Mouse (Mus musculus): ENCODE data around the gene Gpr161. TPM values are rescaled to one million over a fixed set of nuclear protein-coding genes. Genes with fewer than 3 reads are reported as not detected.
A peak's percentile ranks its signal among the peaks of the same experiment; 100 is the strongest.

Gene Gpr161
- polyA plus RNA-seq, 2 experiments = 1.8 to 9.4 TPM

DNA sequence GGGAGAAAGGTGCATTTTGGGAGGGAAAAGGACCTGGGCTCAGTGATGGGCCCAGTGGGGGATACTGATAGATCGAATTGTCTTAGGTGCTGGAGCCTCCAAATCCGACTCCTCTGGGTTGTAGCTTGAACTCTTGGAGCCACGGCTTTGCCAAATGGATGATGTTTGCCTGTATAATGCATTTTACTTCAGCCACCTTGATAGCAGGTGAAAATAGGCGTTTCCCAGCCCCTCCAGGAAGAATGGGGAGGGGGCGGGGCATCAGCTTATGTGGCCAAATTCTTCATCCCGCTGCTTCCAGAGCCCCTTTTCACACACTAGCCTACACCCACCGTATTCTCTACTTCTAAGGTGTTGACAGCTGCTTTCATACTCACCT lies 12.6 kb upstream of the Gpr161 start:
- TF ChIP-seq POLR2A (IDR thresholded peaks at IDR 0.05; ENCODE audit: borderline replicate concordance, extremely low read depth, insufficient read depth, insufficient read length) = no peak
- H3K36me3 ChIP-seq (ENCODE audit: control insufficient read depth, insufficient read depth, low read length) = no peaks in the 10 kb centered on the region
- WGBS = 10% methylated on average over 7 of the region's 7 CpGs
- H3K27me3 ChIP-seq (ENCODE audit: control insufficient read depth, insufficient read depth, low read length) = no peaks in the 10 kb centered on the region
- H3K9me3 ChIP-seq (ENCODE audit: control insufficient read depth, low read length) = no peaks in the 10 kb centered on the region
- H3K9ac ChIP-seq (ENCODE audit: low read depth, low read length, severe bottlenecking) = peak overlapping the region; percentile 86; the same call in 1 of the 2 replicates
- no peak for DNase-seq (ENCODE audit: low spot score)
- ATAC-seq (ENCODE audit: low FRiP score, low read depth) = no peak
- H3K4me3 ChIP-seq (replicated peaks; ENCODE audit: low read length) = peak overlapping the region; percentile 74
- H3K27ac ChIP-seq (replicated peaks; ENCODE audit: low read depth, low read length) = no peak overlapping the region
- peak overlapping the region; percentile 89 for H3K4me2 ChIP-seq (replicated peaks; ENCODE audit: low read depth, low read length, severe bottlenecking)
- peaks cover 19% of the 10 kb centered on the region for H3K4me1 ChIP-seq (ENCODE audit: control insufficient read depth, insufficient read depth, low read length)

DNA sequence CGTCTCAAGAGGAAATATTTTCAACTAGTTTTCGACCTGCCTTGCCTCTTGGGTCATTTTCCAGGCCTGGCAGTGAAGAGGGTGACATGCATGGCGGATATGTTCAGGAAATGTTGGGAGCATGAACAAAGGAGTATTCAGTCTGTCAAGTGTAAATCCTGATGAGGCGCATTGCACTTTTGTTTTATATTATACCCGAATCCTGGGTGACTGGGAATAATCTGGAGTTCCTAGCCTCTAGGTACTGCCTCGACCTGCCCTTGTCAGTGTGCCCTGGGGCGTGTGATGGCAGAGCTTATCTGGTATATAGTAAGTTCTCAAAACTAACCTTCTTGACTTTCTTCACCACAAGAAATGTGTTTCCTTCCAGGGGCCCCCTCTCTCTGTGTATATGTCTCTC lies 11.5 kb upstream of the Gpr161 start:
- DNase-seq (ENCODE audit: low spot score) = no peak
- Histone ChIP-seq H3K9me3 (ENCODE audit: control insufficient read depth, low read length) (no peaks in the 10 kb centered on the region), H3K4me2 (replicated peaks; ENCODE audit: low read depth, low read length, severe bottlenecking) (no peak overlapping the region), H3K36me3 (ENCODE audit: control insufficient read depth, insufficient read depth, low read length) (no peaks in the 10 kb centered on the region), H3K27me3 (ENCODE audit: control insufficient read depth, insufficient read depth, low read length) (no peaks in the 10 kb centered on the region), H3K27ac (replicated peaks; ENCODE audit: low read depth, low read length) (no peak overlapping the region), H3K4me1 (ENCODE audit: control insufficient read depth, insufficient read depth, low read length) (peaks cover 19% of the 10 kb centered on the region), H3K9ac (ENCODE audit: low read depth, low read length, severe bottlenecking) (no peak overlapping the region), H3K4me3 (replicated peaks; ENCODE audit: low read length) (no peak overlapping the region)
- TF ChIP-seq POLR2A (IDR thresholded peaks at IDR 0.05; ENCODE audit: borderline replicate concordance, extremely low read depth, insufficient read depth, insufficient read length) = no peak
- 78% methylated on average over 7 of the region's 7 CpGs for WGBS
- ATAC-seq (ENCODE audit: low FRiP score, low read depth) = no peak

DNA sequence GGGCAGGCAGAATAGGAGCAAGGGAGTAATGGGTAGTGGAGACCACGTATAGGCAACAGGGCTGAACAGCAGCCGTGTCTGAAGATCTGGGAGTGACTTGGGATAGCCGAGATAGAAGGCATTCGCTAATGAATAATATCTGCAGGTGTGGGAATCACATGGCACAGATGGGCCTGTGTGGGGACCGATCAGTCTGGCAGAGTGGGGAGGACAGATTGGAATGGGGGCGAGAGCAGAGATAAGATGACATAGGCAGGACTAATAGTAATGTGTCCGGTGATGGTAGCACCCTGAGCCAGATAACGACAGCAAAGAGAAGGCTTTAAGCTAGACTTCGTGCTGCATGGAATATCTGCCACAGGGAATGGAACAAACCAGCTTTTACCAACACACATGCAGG lies 7.4 kb upstream of the Gpr161 start:
- Histone ChIP-seq H3K27ac (replicated peaks; ENCODE audit: low read depth, low read length) (no peak overlapping the region), H3K4me1 (ENCODE audit: control insufficient read depth, insufficient read depth, low read length) (peaks cover 8% of the 10 kb centered on the region), H3K9ac (ENCODE audit: low read depth, low read length, severe bottlenecking) (no peak overlapping the region), H3K9me3 (ENCODE audit: control insufficient read depth, low read length) (no peaks in the 10 kb centered on the region), H3K27me3 (ENCODE audit: control insufficient read depth, insufficient read depth, low read length) (no peaks in the 10 kb centered on the region), H3K4me2 (replicated peaks; ENCODE audit: low read depth, low read length, severe bottlenecking) (no peak overlapping the region), H3K4me3 (replicated peaks; ENCODE audit: low read length) (no peak overlapping the region), H3K36me3 (ENCODE audit: control insufficient read depth, insufficient read depth, low read length) (peaks cover 5% of the 10 kb centered on the region; the same call in 1 of the 2 replicates)
- TF ChIP-seq POLR2A (IDR thresholded peaks at IDR 0.05; ENCODE audit: borderline replicate concordance, extremely low read depth, insufficient read depth, insufficient read length) = no peak
- DNase-seq (ENCODE audit: low spot score) = no peak
- WGBS = 90% methylated on average over 9 of the region's 9 CpGs
- ATAC-seq (ENCODE audit: low FRiP score, low read depth) = no peak

DNA sequence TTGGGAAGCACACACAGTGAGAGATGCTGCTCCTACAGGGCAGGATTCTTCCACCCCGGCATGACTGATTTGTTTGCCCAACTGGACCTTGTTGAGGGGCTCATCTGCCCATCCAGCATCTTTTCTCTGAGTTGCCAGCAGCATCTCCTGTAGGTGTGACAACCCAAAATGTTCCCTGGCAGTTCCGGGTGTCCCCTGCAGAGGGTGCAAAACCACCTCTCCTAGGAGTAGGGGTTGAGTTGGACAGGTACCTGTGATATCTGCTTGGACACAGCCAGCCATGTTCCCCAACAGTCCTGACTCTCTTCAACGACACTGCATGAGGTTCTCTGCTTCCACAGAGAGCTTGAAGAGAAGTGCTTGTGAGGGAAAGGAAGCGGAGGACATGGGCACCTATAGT lies 5.8 kb upstream of the Gpr161 start:
- no peak overlapping the region for H3K4me3 ChIP-seq (replicated peaks; ENCODE audit: low read length)
- H3K9me3 ChIP-seq (ENCODE audit: control insufficient read depth, low read length) = no peaks in the 10 kb centered on the region
- H3K4me2 ChIP-seq (replicated peaks; ENCODE audit: low read depth, low read length, severe bottlenecking) = no peak overlapping the region
- 89% methylated on average over 4 of the region's 4 CpGs for WGBS
- H3K4me1 ChIP-seq (ENCODE audit: control insufficient read depth, insufficient read depth, low read length) = no peaks in the 10 kb centered on the region
- no peak for TF ChIP-seq POLR2A (IDR thresholded peaks at IDR 0.05; ENCODE audit: borderline replicate concordance, extremely low read depth, insufficient read depth, insufficient read length)
- DNase-seq (ENCODE audit: low spot score) (no peak), ATAC-seq (ENCODE audit: low FRiP score, low read depth) (no peak)
- peaks cover 12% of the 10 kb centered on the region for H3K36me3 ChIP-seq (ENCODE audit: control insufficient read depth, insufficient read depth, low read length)
- H3K27me3 ChIP-seq (ENCODE audit: control insufficient read depth, insufficient read depth, low read length) = no peaks in the 10 kb centered on the region
- H3K9ac ChIP-seq (ENCODE audit: low read depth, low read length, severe bottlenecking) = no peak overlapping the region
- H3K27ac ChIP-seq (replicated peaks; ENCODE audit: low read depth, low read length) = no peak overlapping the region

DNA sequence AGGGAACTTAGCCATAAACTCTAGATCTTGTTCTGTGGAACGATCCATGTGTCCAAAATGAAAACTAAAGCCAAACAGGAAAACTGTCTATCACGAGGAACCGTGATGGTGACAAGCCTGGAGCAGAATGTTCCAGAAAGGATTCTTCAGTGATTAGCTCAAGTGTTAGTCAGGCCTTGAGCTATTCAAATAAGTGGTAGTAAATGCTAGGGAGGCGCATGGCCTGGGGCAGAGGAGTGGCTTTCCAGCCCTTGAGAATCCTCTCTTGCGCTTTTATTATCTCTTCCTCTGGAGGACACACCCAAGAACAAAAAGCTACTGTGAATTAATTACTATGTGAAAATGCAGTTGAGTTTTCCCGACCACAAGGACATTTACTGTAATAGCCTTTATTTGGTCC lies 4.0 kb upstream of the Gpr161 start:
- Histone ChIP-seq H3K36me3 (ENCODE audit: control insufficient read depth, insufficient read depth, low read length) (peaks cover 16% of the 10 kb centered on the region), H3K9me3 (ENCODE audit: control insufficient read depth, low read length) (no peaks in the 10 kb centered on the region), H3K27ac (replicated peaks; ENCODE audit: low read depth, low read length) (no peak overlapping the region), H3K4me1 (ENCODE audit: control insufficient read depth, insufficient read depth, low read length) (no peaks in the 10 kb centered on the region), H3K4me2 (replicated peaks; ENCODE audit: low read depth, low read length, severe bottlenecking) (no peak overlapping the region), H3K4me3 (replicated peaks; ENCODE audit: low read length) (no peak overlapping the region), H3K9ac (ENCODE audit: low read depth, low read length, severe bottlenecking) (no peak overlapping the region), H3K27me3 (ENCODE audit: control insufficient read depth, insufficient read depth, low read length) (no peaks in the 10 kb centered on the region)
- WGBS = 78% methylated on average over 6 of the region's 6 CpGs
- no peak for DNase-seq (ENCODE audit: low spot score)
- no peak for ATAC-seq (ENCODE audit: low FRiP score, low read depth)
- TF ChIP-seq POLR2A (IDR thresholded peaks at IDR 0.05; ENCODE audit: borderline replicate concordance, extremely low read depth, insufficient read depth, insufficient read length) = no peak

DNA sequence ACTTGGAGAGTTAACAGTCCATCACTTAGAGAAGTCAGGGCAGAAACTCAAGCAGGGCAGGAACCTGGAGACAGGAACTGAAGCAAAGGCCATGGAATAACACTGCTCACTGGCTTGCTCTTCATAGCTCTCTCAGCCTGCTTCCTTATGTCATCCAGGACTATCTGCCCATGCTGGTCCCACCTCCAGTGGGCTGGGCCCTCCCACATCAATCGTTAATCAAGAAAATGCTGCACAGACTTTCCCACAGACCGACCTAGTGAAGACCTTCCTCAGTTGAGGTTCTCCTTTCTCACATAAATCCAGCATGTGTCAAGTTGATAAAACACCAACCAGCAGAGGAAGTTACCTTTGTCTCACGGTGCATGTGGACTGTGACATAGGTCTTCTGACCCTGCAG lies 5.5 kb downstream of the Gpr161 start:
- whole genome bisulfite sequencing = 74% methylated on average over 3 of the region's 3 CpGs
- Histone ChIP-seq H3K4me2 (replicated peaks; ENCODE audit: low read depth, low read length, severe bottlenecking) (no peak overlapping the region), H3K27ac (replicated peaks; ENCODE audit: low read depth, low read length) (no peak overlapping the region), H3K36me3 (ENCODE audit: control insufficient read depth, insufficient read depth, low read length) (peaks cover 1% of the 10 kb centered on the region), H3K4me3 (replicated peaks; ENCODE audit: low read length) (no peak overlapping the region), H3K27me3 (ENCODE audit: control insufficient read depth, insufficient read depth, low read length) (no peaks in the 10 kb centered on the region), H3K9ac (ENCODE audit: low read depth, low read length, severe bottlenecking) (no peak overlapping the region), H3K9me3 (ENCODE audit: control insufficient read depth, low read length) (no peaks in the 10 kb centered on the region), H3K4me1 (ENCODE audit: control insufficient read depth, insufficient read depth, low read length) (no peaks in the 10 kb centered on the region)
- DNase-seq (ENCODE audit: low spot score) (no peak), ATAC-seq (ENCODE audit: low FRiP score, low read depth) (no peak)
- TF ChIP-seq POLR2A (IDR thresholded peaks at IDR 0.05; ENCODE audit: borderline replicate concordance, extremely low read depth, insufficient read depth, insufficient read length) = no peak
